Mouse (Mus musculus): ENCODE results near the gene Pitpna.
A peak's percentile ranks its signal among the peaks of the same experiment; 100 is the strongest.

Pitpna gene

DNA sequence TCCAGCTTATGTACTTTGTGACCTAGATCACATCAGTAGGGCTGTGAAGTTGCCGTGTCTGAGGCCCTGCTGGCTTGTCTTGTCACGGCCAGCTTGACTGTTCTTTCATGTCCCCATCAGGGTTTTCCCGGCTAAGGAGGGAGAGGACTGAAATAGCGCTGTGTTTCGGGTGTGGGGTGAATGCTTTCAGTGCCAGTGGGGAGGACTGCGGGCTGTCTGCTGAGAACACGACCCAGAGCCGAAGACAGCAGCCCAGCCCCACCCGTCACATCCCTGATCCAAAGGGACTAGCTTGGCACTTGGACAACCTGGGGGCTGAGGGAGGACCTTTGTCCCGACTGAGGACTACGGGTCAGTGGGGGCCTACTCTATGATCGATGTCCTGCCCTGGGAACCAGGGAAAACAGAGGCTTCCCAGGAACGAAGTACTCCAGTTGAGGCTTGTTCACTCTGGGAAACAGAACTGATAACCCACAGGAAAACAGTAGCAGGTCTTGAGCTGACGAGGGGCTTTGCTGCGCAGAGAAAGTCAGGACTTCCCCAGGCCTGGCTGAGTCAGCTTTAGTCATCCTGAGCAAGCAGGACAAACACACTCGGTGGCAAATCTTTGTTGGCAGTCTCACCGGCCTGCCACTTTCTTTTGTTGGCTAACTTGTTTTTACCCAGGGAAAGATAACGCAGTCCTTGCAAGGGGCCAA is 23.9 kb upstream of the Pitpna start:
- DNase-seq (ENCODE audit: inconsistent ontology term) = peak; percentile 73

DNA sequence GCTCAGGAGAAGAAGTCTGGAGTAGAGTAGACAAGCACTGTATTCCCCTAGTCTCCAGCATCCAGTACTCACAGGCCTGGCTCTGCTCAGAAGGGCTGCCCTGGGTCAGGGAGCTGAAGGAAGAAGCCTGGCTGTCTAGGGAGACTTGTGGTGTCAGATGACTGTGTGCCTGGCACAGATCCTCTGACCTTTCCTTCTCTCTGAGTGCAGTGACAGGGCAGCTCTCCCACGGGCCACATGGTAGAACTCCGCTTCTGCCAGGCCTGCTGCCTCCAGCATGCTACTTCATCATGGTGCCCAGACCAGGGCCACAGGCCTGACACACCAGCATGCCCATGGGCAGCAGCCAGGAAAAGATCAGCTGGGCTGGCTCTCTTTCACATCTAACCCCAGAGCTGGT is 22.0 kb upstream of the Pitpna start:
- no peak for DNase-seq (ENCODE audit: inconsistent ontology term)

DNA sequence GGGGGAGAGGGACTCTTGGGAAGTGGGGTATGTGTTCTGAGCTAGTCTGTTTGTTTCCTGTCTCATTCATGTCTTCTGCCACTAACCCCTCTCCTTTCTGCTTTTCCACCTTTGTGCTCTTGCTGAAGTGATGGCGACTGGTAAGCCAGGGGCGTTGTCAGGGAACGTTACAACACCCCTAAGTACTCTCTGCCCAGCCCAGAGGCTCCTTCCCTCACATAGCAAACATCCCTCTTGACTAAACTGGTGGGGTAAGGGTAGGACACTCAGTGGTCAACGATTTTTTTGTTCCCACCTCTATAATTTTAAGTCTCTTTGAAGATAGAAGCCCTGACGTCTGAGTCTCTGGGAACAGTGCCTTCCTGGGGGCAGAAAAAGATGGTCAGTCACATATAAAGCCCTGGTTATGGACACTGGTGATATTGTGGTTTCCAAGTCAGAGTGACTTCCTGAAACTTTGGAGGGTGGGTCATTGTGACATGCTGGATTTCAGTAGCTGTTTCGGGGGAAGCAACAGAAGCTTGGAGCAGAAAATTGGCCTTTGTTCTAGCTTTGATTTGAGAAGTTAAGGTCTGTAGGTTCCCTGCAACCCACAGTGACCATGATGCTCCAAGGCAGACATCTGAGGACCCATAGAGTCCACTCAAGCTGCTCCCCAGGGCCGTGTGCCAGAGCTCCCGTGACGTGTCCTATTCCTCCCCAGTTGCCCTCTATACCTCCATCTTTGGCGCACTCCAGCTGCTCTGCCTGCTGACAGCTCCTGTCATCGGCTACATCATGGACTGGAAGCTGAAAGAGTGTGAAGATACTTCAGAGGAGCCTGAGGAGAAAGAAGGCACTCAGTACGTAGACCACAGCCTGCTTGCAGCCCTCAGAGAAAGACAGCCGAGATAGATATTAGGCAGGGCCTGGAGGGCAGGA is 21.4 kb upstream of the Pitpna start:
- no peak for DNase-seq (ENCODE audit: inconsistent ontology term)

DNA sequence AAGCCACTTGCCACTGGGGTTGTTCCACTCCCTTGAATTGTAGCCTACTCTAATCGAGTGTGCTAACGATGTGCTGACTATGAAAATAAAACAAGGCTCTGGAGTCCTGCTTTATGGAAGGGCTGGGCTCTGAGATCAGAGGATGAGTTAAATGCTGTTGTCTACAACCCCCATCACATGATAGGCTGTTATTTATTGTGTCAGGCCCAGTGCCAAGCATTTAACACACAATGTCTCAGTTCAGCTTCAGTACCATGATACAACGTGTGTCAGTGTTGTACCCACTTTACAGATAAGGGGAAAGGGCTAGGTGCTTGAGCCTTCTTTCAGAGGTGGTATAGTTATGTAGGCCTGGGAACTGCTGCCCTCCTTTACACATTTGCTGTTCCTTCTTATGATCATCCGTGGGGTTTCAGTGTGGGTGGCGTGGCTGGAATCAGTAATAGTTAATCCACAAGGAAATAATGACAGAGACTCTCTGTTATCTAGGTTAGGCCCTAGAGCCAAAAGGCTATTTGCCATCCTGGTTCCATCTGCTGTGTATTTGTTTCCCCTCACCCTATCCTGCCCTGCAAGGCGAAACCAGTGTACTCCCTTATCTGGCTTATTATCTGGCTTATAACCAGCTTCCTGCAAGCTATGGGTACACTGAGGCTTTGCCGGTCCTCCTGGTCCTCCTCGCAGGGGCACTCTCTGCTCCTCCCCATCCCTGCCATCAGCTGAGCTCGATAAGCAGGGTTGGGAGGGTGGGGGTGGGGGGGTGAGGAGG is 20.4 kb upstream of the Pitpna start:
- DNase-seq (ENCODE audit: inconsistent ontology term) = no peak

DNA sequence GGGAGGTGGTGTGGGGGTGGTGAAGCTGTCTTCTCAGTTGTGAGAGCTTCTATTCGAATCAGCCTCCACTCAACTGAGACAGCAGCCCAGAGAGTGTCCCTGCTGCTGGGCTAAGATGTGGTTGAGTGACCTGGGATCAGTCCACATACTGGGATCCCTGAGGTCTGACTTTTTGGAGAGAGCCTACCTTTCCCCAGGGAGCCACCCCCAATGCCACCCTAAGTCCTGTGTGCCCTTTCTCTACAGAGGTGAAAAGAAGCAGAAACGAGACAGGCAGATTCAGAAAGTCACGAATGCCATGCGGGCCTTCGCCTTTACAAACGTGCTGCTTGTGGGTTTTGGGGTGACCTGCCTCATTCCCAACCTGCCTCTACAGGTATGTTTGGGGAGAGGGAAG is 19.8 kb upstream of the Pitpna start:
- DNase-seq (ENCODE audit: inconsistent ontology term) = no peak

DNA sequence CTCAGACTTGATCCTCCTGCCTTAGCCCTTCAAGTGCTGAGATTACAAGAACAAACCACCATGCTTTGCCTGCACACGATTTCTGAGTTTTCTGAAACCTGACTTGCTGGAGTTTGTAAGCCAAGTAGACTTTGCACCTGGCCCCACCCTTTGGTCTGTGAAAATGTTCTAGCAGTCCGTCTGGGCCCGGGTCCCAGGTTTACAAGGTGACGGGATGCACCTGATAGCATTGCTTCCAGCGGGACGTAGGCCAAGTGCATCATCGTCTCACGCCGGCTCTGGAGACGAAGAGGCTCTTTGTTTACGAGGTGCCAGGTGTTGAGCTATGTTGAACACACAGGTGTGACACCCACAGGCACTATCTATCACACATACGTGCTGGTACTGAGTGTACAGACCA is 18.9 kb upstream of the Pitpna start:
- no peak for DNase-seq (ENCODE audit: inconsistent ontology term)

DNA sequence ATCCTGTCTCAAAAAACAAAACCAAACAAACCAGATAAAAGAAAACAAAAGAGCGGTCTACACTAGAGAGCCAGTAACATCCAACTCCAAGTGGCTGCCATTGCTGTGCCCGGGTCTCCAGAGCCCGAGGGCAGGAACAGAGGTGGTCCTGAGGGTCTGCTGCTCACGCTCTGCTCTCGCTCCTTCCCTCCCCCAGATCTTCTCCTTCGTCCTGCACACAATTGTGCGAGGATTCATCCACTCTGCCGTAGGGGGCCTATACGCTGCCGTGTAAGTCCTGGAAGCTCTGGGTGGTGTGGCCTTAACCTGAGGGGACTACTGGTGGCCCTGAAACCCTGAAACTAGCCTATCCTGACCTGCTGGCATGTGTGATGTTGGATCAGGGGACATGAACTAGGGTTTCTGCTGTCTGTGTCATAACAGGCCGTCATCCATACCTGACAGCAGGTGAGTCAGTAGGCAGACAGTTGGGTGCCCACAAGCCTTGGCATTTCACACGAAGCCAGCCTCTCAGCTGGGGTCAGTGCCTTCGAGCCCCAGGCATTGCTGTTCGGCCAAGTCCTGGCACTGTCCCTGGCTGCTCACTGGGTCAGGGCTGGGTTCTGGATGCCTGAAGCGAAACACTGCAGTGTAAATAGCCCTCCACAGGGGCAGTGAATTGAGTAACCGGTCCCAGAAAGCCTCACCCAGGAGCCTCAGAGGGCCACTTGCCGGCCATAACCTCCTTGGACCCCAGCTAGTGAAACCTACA is 17.3 kb upstream of the Pitpna start:
- no peak for DNase-seq (ENCODE audit: inconsistent ontology term)

DNA sequence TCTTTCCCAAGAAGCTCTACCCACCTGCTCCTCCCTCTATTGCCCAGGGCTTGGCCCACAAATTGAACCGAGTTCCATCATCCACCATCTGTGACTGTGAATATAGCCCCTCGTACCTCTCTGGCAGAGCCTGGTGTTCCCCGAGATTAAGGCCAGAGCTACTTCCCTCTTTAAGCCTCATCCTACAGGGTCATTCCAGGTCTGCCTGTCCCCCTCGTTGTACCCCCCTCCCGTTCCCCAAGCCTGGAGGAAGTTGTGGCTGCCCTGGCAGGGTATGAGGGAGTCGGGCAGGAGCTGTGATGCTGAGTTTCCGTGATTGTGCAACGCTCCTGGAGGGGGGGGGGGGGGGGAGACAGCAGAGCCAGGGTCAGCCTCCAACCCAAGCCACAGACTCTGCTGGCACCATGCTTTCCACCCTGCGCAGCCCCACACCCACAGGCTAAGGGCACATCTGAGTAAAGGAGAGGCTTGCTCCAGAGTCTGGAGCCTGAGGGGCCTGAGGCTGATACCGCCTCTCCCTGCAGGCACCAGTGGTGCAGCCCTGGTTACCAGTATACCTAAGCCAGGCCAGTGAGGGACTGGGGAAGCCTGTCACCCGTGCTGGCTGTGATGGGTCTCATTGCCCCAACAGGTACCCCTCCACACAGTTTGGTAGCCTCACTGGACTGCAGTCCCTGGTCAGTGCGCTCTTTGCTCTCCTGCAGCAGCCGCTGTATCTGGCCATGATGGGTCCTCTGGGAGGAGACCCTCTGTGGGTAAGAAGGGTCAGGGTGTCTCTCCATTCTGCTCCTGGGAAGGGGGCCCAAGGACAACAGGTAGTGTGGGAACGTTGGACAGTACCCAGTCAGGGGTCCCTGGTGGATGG is 16.5 kb upstream of the Pitpna start:
- DNase-seq (ENCODE audit: inconsistent ontology term) = peak; percentile 80

DNA sequence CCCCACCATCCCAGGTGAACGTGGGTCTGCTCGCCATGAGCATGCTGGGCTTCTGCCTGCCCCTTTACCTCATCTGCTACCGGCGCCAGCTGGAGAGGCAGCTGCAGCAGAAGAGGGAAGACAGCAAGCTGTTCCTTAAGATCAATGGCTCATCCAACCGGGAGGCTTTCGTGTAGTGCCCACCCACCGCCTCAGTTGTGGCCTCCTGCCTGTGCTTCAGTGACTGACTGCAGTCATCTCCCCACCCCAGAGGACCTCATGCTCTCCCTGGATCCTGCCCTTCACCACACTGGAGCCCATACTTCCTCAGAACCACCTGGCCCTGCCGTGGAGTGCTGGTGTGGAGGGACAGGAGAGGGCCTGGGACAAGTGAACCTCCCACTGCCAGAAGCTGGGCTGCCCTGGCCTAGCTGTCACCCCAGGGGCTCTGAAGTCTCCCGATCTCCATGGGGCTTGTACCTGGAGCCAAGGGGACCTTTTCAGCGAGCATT is 15.6 kb upstream of the Pitpna start:
- no peak for DNase-seq (ENCODE audit: inconsistent ontology term)

DNA sequence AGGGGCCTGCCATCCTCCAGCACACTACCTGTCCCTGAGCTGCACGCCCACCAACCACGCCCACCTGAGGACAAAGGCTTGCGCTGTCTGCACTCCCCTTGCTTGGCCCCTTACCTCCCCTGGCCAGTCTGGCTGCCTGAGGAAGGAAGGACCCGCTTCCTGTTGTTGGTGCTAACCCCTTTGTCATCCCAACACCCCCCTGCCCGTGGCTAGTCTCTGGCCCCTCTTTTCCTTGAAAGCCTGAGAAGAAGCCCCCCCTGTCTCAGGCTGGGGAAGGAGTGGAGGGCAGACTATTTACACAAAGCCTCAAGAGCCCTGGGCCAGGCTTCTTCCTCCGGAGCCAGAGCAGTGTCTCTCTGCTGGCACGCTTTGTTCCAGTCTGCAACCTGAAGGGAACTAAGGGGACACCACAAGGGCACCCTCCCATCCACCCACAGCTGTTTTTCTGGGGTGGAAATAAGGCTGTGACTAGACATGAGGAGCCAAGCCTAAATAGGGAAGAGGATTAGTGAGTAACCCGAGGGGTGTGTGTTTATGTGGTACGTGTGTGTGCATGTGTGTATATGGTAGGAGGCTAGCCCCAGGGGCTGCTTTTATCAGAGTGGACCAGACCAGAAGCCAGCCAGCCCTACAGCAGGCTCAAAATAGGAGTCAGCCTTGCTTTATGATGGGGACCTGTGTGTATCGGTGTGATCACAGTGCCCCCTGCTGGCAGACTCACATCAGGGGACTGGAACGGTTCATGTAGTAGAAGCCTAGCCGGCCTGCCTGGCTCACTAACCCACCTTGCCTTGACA is 14.8 kb upstream of the Pitpna start:
- peak; percentile 80 for DNase-seq (ENCODE audit: inconsistent ontology term)

DNA sequence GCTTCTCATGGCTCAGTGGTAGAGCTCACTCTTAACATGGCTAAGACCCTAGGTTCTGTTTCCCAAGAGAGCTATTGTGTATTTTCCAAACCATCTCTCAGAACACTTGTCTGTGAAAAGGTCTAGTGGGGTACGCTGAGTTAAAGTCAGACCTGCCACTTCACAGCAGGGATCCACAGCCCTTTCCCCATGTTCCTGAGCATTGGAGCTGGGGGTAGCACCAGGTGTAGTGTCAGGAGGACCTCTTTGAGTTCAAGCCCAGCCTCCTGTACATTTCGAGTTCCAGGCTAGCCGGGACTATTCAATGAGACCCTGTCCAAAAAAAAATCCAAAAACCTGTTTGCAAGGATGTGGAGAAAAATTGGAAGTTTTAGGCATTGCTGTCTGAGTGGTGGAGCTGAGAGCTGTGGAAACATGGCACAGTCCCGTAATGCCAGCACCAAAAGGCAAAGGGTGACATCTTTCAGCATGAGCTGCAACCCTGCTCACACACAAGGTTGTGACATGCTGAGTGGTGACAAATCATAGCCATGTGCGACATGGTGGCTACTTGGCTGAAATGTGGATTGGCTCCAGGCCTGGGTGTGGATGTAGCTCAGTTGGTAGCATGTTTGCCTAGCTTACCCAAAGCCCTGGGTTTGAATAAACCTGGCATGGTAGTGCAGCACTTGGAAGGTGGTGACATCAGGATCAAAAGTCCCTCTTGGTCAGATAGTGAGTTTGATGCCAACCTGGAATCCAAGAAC is 13.3 kb upstream of the Pitpna start:
- no peak for DNase-seq (ENCODE audit: inconsistent ontology term)

DNA sequence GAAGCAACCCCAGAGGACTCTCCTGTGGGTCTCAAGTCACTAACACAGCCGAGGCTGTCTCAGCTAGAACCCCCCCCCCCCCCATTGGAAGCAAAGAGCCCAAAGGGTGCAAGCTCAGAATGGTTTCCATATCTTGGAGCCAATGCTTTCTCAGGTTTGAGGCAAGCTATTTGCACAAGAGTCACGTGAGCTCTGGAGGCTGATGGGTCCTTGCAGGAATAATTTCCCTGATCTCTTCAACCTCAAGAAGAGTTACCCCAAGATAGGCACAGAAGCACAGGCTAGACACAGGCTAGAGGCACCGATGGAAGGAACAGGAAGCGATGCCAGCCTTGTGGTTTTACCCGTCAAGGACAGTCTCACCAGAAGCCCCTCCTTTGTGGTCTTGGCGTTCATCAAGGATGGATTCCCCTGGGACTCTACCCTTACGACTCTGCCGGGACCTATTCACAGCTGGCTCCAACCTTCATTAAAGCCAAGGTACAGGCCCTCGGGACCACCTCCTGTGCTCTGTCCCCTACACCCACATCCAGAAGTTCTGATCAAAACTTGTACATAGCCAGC is 12.3 kb upstream of the Pitpna start:
- no peak for DNase-seq (ENCODE audit: inconsistent ontology term)

DNA sequence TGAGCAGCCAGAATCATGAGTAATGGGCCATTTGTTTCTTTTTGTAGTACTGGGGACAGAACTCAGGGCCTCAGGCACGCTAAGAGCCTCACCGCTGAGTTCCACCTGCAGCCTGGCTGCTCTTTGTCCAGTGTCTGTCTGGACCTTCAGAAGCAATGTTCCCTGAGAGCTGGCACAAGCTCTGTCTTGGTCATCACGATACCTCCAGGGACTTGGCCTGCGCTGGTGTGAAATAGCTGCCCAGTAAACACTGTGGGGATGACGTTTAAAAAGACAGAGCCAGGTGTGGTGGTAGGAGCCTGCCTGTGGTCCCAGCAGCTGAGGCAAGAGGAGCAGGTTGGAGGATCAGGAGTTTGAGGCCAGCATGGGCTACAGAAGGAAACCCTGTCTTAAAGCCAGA is 9.3 kb upstream of the Pitpna start:
- no peak for DNase-seq (ENCODE audit: inconsistent ontology term)

DNA sequence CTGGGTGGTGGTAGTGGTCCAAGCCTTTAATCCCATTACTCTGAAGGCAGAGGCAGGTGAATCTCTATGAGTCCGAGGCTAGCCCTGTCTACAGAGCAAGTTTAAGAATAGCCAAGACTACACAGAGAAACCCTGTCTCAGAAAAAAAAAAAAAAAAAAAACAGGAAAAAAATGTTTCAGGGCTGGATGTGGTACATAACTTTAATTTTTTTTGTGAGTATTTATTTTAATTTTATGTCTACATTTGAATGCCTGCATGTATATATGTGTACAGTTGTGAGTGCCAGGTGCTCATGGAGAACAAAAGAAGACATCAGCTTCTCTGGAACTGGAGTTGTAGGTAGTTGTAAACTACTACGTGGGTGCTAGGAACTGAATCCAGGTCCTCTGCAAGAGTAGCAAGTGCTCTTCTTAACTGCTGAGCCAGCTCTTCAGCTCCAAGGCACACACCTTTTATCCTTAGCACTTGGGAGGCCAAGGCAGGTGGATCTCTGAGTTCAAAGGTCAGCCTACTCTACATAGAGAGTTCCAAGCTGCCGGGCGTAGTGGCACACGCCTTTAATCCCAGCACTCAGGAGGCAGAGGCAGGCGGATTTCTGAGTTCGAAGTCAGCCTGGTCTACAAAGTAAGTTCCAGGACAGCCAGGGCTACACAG is 6.3 kb upstream of the Pitpna start:
- DNase-seq (ENCODE audit: inconsistent ontology term) = no peak

DNA sequence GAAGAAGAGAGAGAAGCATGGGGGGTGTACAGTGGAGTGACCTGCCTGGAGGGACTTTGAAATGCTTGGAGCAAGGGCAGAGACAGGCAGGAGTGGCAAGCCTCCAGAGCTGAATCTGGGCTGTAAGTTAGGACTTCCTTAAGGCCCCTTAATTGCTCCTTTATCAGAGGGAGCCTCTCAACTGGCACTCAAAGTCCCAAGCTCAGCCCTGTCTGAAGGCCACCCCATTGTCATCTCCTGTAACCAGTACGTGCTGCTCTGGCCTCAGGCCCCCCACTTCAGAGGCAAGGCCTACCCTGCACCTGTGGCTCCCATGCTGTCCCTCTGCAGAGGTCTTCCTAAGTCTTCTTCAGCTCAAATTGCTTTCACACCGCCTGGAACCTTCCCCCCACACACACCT is 4.4 kb upstream of the Pitpna start:
- DNase-seq (ENCODE audit: inconsistent ontology term) = no peak

DNA sequence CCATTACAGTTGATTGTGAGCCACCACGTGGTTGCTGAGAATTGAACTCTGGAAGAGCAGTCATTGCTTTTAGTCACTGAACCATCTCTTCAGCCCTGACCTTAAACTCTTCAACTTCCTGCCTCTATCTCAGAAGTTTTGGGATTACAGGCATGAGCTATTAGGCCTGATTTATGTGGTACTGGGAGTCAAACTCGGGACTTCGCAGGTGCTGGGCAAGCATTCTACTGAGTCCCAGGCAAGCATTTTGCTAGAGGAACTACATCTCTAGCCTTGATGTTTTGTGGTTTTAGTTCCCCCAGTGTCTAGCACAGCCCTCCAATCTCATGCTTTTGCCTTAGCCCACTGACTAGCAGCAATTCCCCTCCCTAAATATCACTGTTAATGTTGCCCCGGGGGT is 2.8 kb upstream of the Pitpna start:
- no peak for DNase-seq (ENCODE audit: inconsistent ontology term)

DNA sequence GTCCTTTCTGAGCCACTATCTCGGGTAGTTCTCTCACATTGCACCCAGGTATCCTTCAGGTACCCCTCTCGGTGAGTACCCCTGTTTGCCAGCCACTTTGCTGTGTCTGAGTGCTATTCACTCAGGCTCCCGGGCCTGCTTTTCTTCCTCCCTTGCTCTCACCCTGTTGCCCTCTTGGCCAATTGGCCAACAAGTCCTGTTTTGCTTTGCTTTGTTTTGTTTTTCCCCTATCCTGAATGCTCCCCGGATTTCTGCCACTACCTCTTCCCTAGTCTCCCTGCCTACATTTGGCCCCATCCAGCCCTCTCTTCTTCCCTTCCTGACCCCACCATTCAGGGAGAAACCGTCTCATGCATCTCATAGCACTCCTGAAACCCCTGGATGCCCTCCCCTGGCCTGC is 1.9 kb upstream of the Pitpna start:
- DNase-seq (ENCODE audit: inconsistent ontology term) = no peak

DNA sequence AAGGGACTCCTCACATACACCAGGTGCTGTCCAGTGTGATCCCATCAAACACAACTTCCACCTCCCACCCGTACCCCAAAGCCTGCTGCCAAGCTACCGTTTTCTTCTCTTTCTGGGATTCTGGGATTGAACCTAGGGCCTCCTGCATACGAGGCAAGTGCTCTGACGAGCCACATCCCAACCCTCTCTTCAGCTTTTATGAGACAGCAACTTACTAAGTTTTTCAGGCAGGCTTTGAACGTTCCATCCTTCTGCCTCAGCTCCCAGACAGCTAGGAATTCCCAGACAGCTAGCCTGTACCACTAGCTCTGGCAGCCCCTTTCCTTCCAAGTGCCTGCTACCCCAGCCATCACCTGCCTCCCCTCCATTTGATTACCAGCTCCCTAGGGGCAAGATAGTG is 934 bp upstream of the Pitpna start:
- DNase-seq (ENCODE audit: inconsistent ontology term) = no peak
